Mouse (Mus musculus) thymus, adult 2 months (tissue): Measurements from ENCODE around the gene Minar1.

ENCODE experiments used
- CTCF ChIP-seq: fragments of 200-500 bp; IDR thresholded peaks from 2 replicates; pipeline ENCODE4 v1.5.1; 2012; ENCODE audit warnings: mild to moderate bottlenecking, control low read depth, low read length, moderate library complexity, borderline replicate concordance; ENCODE audit not compliant: control insufficient read depth, poor library complexity, insufficient read depth; ENCODE audit errors: extremely low read depth
- POLR2A ChIP-seq: fragments of 200-500 bp; IDR thresholded peaks from 2 replicates; pipeline ENCODE4 v1.6.1; 2012; ENCODE audit warnings: mild to moderate bottlenecking, low read length, control low read depth, moderate library complexity; ENCODE audit not compliant: control insufficient read depth, poor library complexity, insufficient read depth; ENCODE audit errors: extremely low read depth

DNA sequence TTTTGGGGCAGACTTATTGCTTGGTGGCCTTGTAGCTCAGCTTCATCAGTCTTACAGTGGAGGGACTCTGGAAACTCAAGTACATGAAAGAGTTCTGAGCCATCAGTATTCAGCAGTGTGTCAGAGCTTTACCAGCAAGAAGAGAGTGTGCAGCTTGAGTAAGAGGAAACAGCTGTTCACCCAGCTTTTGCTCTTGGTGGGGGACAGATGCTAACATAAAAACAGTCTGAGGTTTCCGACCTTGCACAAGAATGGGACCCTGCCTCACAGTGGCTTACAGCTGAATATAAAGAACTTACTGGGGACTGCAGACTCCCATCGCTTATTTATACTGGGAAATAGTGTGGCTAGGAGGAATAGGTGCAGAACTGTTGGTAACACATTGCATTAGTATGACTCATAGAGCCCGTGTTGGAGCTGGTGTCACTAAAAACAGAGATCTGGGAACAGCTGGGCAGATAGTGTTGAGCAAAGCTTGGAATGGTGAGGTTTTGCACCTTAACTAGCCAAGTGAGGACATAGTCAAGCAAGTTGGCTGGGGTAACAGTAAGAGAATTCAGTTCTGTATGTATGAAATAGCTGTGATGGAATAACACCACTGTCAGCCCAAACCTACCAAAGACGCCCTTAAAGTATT lies 44.5 kb upstream of the Minar1 start:
- TF ChIP-seq CTCF = no peak
- TF ChIP-seq POLR2A = no peak
